Mouse (Mus musculus) small intestine, adult 2 months (tissue): ENCODE results near the gene Dusp5.

ENCODE experiments used
- CTCF ChIP-seq: fragments of 200-500 bp; IDR thresholded peaks from 2 replicates; pipeline ENCODE4 v1.5.1; 2012; ENCODE audit warnings: low read depth, mild to moderate bottlenecking, control low read depth, inconsistent platforms, low read length, moderate library complexity, mixed read lengths; ENCODE audit not compliant: insufficient replicate concordance, insufficient read length; ENCODE audit errors: extremely low read depth
- POLR2A ChIP-seq: fragments of 200-500 bp; IDR thresholded peaks from 2 replicates; pipeline ENCODE4 v1.6.1; 2012; ENCODE audit warnings: low read depth, mild to moderate bottlenecking, control low read depth, inconsistent platforms, low read length, moderate library complexity

GRCm38 (mm10) chr19:53529455-53529704 is 471 bp downstream of the Dusp5 start:
- TF ChIP-seq CTCF (no peak), POLR2A (no peak)
